Mouse (Mus musculus): ENCODE measurements around the gene Sprn. TPM values are rescaled to one million over a fixed set of nuclear protein-coding genes. Genes with fewer than 3 reads are reported as not detected.

Gene Sprn
- polyA plus RNA-seq, 1 experiment from 2014 or later: 1.4 TPM

- no peak overlapping the region for H3K4me3 ChIP-seq (replicated peaks)
- no peaks in the 10 kb centered on the region for H3K36me3 ChIP-seq
- H3K9ac ChIP-seq: no peak overlapping the region
- H3K27me3 ChIP-seq (replicated peaks): no peaks in the 10 kb centered on the region
- ATAC-seq (ENCODE audit: insufficient read depth, low FRiP score, low read depth): no peak
- H3K27ac ChIP-seq: no peak overlapping the region
- WGBS: 76% methylated on average over 2 of the region's 2 CpGs
- H3K9me3 ChIP-seq: no peaks in the 10 kb centered on the region
- H3K4me2 ChIP-seq: no peak overlapping the region
- no peaks in the 10 kb centered on the region for H3K4me1 ChIP-seq
Observed at GRCm38 (mm10) chr7:140180692-140181091, 26.0 kb upstream of the Sprn start.

GRCm38 (mm10) chr7:140179176-140179575 is 24.5 kb upstream of the Sprn start:
- Histone ChIP-seq H3K4me2 (no peak overlapping the region), H3K27ac (no peak overlapping the region), H3K9me3 (no peaks in the 10 kb centered on the region), H3K36me3 (no peaks in the 10 kb centered on the region), H3K4me1 (no peaks in the 10 kb centered on the region), H3K9ac (no peak overlapping the region), H3K4me3 (replicated peaks) (no peak overlapping the region), H3K27me3 (replicated peaks) (no peaks in the 10 kb centered on the region)
- 84% methylated on average over 2 of the region's 2 CpGs for WGBS
- no peak for ATAC-seq (ENCODE audit: insufficient read depth, low FRiP score, low read depth)

- H3K9me3 ChIP-seq: no peaks in the 10 kb centered on the region
- ATAC-seq (ENCODE audit: insufficient read depth, low FRiP score, low read depth): no peak
- no peaks in the 10 kb centered on the region for H3K27me3 ChIP-seq (replicated peaks)
- no peak within 1 kb of the TSS for H3K27ac ChIP-seq
- H3K4me1 ChIP-seq: no peaks in the 10 kb centered on the region
- H3K4me2 ChIP-seq: no peak within 1 kb of the TSS
- H3K9ac ChIP-seq: no peak within 1 kb of the TSS
- WGBS: 35% methylated on average over 1 of the region's 1 CpGs
- H3K4me3 ChIP-seq (replicated peaks): no peak within 1 kb of the TSS
- no peaks in the 10 kb centered on the region for H3K36me3 ChIP-seq
Observed at GRCm38 (mm10) chr7:140172936-140173335, 18.3 kb upstream of the Sprn start, which contains the start of gene Olfr523. Olfr523 (plus strand) TSS chr7:140173217.

GRCm38 (mm10) chr7:140170863-140171262 is 16.2 kb upstream of the Sprn start:
- Histone ChIP-seq H3K4me1 (no peaks in the 10 kb centered on the region), H3K36me3 (no peaks in the 10 kb centered on the region), H3K9ac (no peak overlapping the region), H3K27me3 (replicated peaks) (no peaks in the 10 kb centered on the region), H3K4me3 (replicated peaks) (no peak overlapping the region), H3K9me3 (no peaks in the 10 kb centered on the region), H3K4me2 (no peak overlapping the region), H3K27ac (no peak overlapping the region)
- 86% methylated on average over 3 of the region's 3 CpGs for WGBS
- no peak for ATAC-seq (ENCODE audit: insufficient read depth, low FRiP score, low read depth)

- Histone ChIP-seq H3K4me1 (no peaks in the 10 kb centered on the region), H3K27me3 (replicated peaks) (no peaks in the 10 kb centered on the region), H3K36me3 (no peaks in the 10 kb centered on the region), H3K9me3 (no peaks in the 10 kb centered on the region), H3K4me3 (replicated peaks) (no peak overlapping the region), H3K9ac (no peak overlapping the region), H3K27ac (no peak overlapping the region), H3K4me2 (no peak overlapping the region)
- 57% methylated on average over 4 of the region's 4 CpGs for WGBS
- no peak for ATAC-seq (ENCODE audit: insufficient read depth, low FRiP score, low read depth)
Observed at GRCm38 (mm10) chr7:140169386-140169785, 14.7 kb upstream of the Sprn start.

GRCm38 (mm10) chr7:140167950-140168349 is 13.3 kb upstream of the Sprn start:
- WGBS: 68% methylated on average over 1 of the region's 1 CpGs

GRCm38 (mm10) chr7:140164664-140165063 is 10.0 kb upstream of the Sprn start, which contains the start of gene Olfr522:
Olfr522 (minus strand) TSS chr7:140164764.
- 77% methylated on average over 7 of the region's 7 CpGs for WGBS
- H3K4me2 ChIP-seq: no peak within 1 kb of the TSS
- H3K27ac ChIP-seq: no peak within 1 kb of the TSS
- ATAC-seq (ENCODE audit: insufficient read depth, low FRiP score, low read depth): no peak
- no peak within 1 kb of the TSS for H3K4me3 ChIP-seq (replicated peaks)
- no peaks in the 10 kb centered on the region for H3K4me1 ChIP-seq
- H3K9ac ChIP-seq: no peak within 1 kb of the TSS
- no peaks in the 10 kb centered on the region for H3K27me3 ChIP-seq (replicated peaks)
- H3K9me3 ChIP-seq: no peaks in the 10 kb centered on the region
- no peaks in the 10 kb centered on the region for H3K36me3 ChIP-seq

More at GRCm38 (mm10) chr7:140167950-140168349, 13.3 kb upstream of the Sprn start:
- no peaks in the 10 kb centered on the region for H3K36me3 ChIP-seq
- H3K27ac ChIP-seq: no peak overlapping the region
- no peak overlapping the region for H3K4me2 ChIP-seq
- no peaks in the 10 kb centered on the region for H3K27me3 ChIP-seq (replicated peaks)
- H3K4me1 ChIP-seq: no peaks in the 10 kb centered on the region
- no peaks in the 10 kb centered on the region for H3K9me3 ChIP-seq
- no peak overlapping the region for H3K4me3 ChIP-seq (replicated peaks)
- no peak for ATAC-seq (ENCODE audit: insufficient read depth, low FRiP score, low read depth)
- H3K9ac ChIP-seq: no peak overlapping the region

GRCm38 (mm10) chr7:140160363-140160762 is 5.7 kb upstream of the Sprn start:
- H3K9ac ChIP-seq: no peak overlapping the region
- no peak overlapping the region for H3K4me2 ChIP-seq
- WGBS: 81% methylated on average over 3 of the region's 3 CpGs
- no peaks in the 10 kb centered on the region for H3K36me3 ChIP-seq
- no peaks in the 10 kb centered on the region for H3K4me1 ChIP-seq
- no peak overlapping the region for H3K4me3 ChIP-seq (replicated peaks)
- ATAC-seq (ENCODE audit: insufficient read depth, low FRiP score, low read depth): no peak
- no peaks in the 10 kb centered on the region for H3K9me3 ChIP-seq
- H3K27ac ChIP-seq: no peak overlapping the region
- peaks cover 7% of the 10 kb centered on the region; the same call in 1 of the 2 replicates for H3K27me3 ChIP-seq (replicated peaks)

GRCm38 (mm10) chr7:140153829-140154217 is 854 bp downstream of the Sprn start:
- peak overlapping the region; percentile 29 for H3K4me3 ChIP-seq (replicated peaks)
- H3K9me3 ChIP-seq: no peaks in the 10 kb centered on the region
- ATAC-seq (ENCODE audit: insufficient read depth, low FRiP score, low read depth): no peak
- no peak overlapping the region for H3K27ac ChIP-seq
- H3K27me3 ChIP-seq (replicated peaks): peaks cover 33% of the 10 kb centered on the region
- H3K4me2 ChIP-seq: peak overlapping the region; percentile 56
- WGBS: 20% methylated on average over 4 of the region's 4 CpGs
- peaks cover 8% of the 10 kb centered on the region for H3K4me1 ChIP-seq
- no peak overlapping the region for H3K9ac ChIP-seq
- no peaks in the 10 kb centered on the region for H3K36me3 ChIP-seq

- H3K4me2 ChIP-seq: peak overlapping the region; percentile 56
- H3K27ac ChIP-seq: no peak overlapping the region
- H3K9ac ChIP-seq: no peak overlapping the region
- H3K4me1 ChIP-seq: peaks cover 8% of the 10 kb centered on the region
- ATAC-seq (ENCODE audit: insufficient read depth, low FRiP score, low read depth): no peak
- peak overlapping the region; percentile 19 for H3K4me3 ChIP-seq (replicated peaks)
- H3K27me3 ChIP-seq (replicated peaks): peaks cover 33% of the 10 kb centered on the region
- WGBS: 6% methylated on average over 28 of the region's 28 CpGs
- no peaks in the 10 kb centered on the region for H3K36me3 ChIP-seq
- no peaks in the 10 kb centered on the region for H3K9me3 ChIP-seq
Observed at GRCm38 (mm10) chr7:140153383-140153782, 1.3 kb downstream of the Sprn start.

- no peak overlapping the region for H3K4me3 ChIP-seq (replicated peaks)
- no peaks in the 10 kb centered on the region for H3K9me3 ChIP-seq
- no peak for ATAC-seq (ENCODE audit: insufficient read depth, low FRiP score, low read depth)
- H3K4me1 ChIP-seq: no peaks in the 10 kb centered on the region
- no peak overlapping the region for H3K4me2 ChIP-seq
- H3K9ac ChIP-seq: no peak overlapping the region
- H3K36me3 ChIP-seq: no peaks in the 10 kb centered on the region
- H3K27me3 ChIP-seq (replicated peaks): no peaks in the 10 kb centered on the region
- 85% methylated on average over 4 of the region's 4 CpGs for whole genome bisulfite sequencing
- no peak overlapping the region for H3K27ac ChIP-seq
Observed at GRCm38 (mm10) chr7:140144550-140144949, 10.1 kb downstream of the Sprn start.

- ATAC-seq (ENCODE audit: insufficient read depth, low FRiP score, low read depth): no peak
Observed at GRCm38 (mm10) chr7:140141350-140141749, 13.3 kb downstream of the Sprn start.

GRCm38 (mm10) chr7:140138021-140138310 is 16.7 kb downstream of the Sprn start:
- WGBS: 2% methylated on average over 8 of the region's 8 CpGs
- no peaks in the 10 kb centered on the region for H3K36me3 ChIP-seq
- no peaks in the 10 kb centered on the region for H3K9me3 ChIP-seq
- peak overlapping the region; percentile 80 for H3K27ac ChIP-seq
- no peak for ATAC-seq (ENCODE audit: insufficient read depth, low FRiP score, low read depth)
- H3K4me2 ChIP-seq: peak overlapping the region; percentile 92
- H3K4me3 ChIP-seq (replicated peaks): peak overlapping the region; percentile 62
- peaks cover 4% of the 10 kb centered on the region; the same call in 1 of the 2 replicates for H3K4me1 ChIP-seq
- no peaks in the 10 kb centered on the region for H3K27me3 ChIP-seq (replicated peaks)
- H3K9ac ChIP-seq: peak overlapping the region; percentile 78

More at GRCm38 (mm10) chr7:140141350-140141749, 13.3 kb downstream of the Sprn start:
- Histone ChIP-seq H3K4me3 (replicated peaks) (no peak overlapping the region), H3K9me3 (no peaks in the 10 kb centered on the region), H3K27me3 (replicated peaks) (no peaks in the 10 kb centered on the region), H3K4me2 (no peak overlapping the region), H3K4me1 (peaks cover 4% of the 10 kb centered on the region; the same call in 1 of the 2 replicates), H3K36me3 (no peaks in the 10 kb centered on the region), H3K9ac (no peak overlapping the region), H3K27ac (no peak overlapping the region)
- WGBS: 5% methylated on average over 14 of the region's 14 CpGs
